In the genomic region with DNA sequence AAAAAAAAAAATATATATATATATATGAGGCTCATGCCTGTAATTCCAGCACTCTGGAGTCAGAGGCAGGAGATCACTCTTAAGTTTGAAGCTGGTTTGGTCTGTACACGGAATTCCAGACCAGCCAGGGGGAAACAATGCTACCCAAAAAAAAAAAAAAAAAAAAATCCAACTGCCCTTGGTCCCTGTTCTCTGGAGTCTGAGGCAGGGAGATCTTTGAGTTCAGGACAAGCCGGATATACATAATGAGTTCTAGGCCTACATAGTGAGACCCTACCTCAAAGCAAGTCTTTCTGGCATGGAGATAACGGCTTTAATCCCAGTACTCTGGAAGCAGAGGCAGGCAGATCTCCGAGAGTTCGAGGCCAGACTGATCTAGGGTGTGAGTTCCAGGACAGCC, we compare ENCODE assay signal across 8 mouse cellular contexts. TPM values are rescaled to one million over a fixed set of nuclear protein-coding genes. Genes with fewer than 3 reads are reported as not detected.
DNase-seq lines count a peak whose midpoint lies in the region; ATAC-seq and TF ChIP-seq lines count a peak whose summit lies in the region.

No protein-coding gene starts in this region.

- H3K4me3 ChIP-seq in kidney, embryonic 14.5 days (ENCODE audit: low read length), result peak overlapping the region; percentile 75
- H3K4me3 ChIP-seq in bone marrow macrophage, adult 2 months (ENCODE audit: insufficient read depth, low read length), result peak overlapping the region; percentile 57
- peak overlapping the region; percentile 70 for H3K4me3 ChIP-seq in hindbrain, embryonic 15.5 days
- peak overlapping the region; percentile 63 for H3K4me3 ChIP-seq in midbrain, embryonic 15.5 days

- DNase-seq in kidney, postnatal 14 days, result no peak
- DNase-seq in layer of hippocampus, adult 8-10 months (ENCODE audit: low spot score in 2 of 2), result no peak
- no peak for DNase-seq in gastrocnemius, adult 8-10 months (ENCODE audit: low spot score in 2 of 2)
- no peak for DNase-seq in right cerebral cortex, postnatal 25 days

- H3K36me3 ChIP-seq in kidney, embryonic 14.5 days (ENCODE audit: control insufficient read depth, insufficient read depth, low read length), result peaks cover 9% of the 10 kb centered on the region
- peaks cover 8% of the 10 kb centered on the region for H3K36me3 ChIP-seq in hindbrain, embryonic 15.5 days
- peaks cover 2% of the 10 kb centered on the region; the same call in 1 of the 2 replicates for H3K36me3 ChIP-seq in midbrain, embryonic 15.5 days (replicated peaks)

- TF ChIP-seq CTCF in bone marrow macrophage, adult 2 months (IDR thresholded peaks at IDR 0.05; ENCODE audit: low read depth, low read length), result no peak

- H3K4me1 ChIP-seq in kidney, embryonic 14.5 days (ENCODE audit: control insufficient read depth, insufficient read depth, low read length), result peaks cover 9% of the 10 kb centered on the region
- H3K4me1 ChIP-seq in bone marrow macrophage, adult 2 months (ENCODE audit: control insufficient read depth, insufficient read depth, low read length), result peaks cover 19% of the 10 kb centered on the region
- peaks cover 19% of the 10 kb centered on the region for H3K4me1 ChIP-seq in hindbrain, embryonic 15.5 days (replicated peaks)
- peaks cover 22% of the 10 kb centered on the region for H3K4me1 ChIP-seq in midbrain, embryonic 15.5 days

- H3K9ac ChIP-seq in kidney, embryonic 14.5 days (ENCODE audit: low read depth, low read length), result no peak overlapping the region
- no peak overlapping the region for H3K9ac ChIP-seq in hindbrain, embryonic 15.5 days
- peak overlapping the region; percentile 61; the same call in 1 of the 2 replicates for H3K9ac ChIP-seq in midbrain, embryonic 15.5 days

- H3K4me2 ChIP-seq in kidney, embryonic 14.5 days (replicated peaks; ENCODE audit: low read depth, low read length), result peak overlapping the region; percentile 57
- H3K4me2 ChIP-seq in hindbrain, embryonic 15.5 days, result peak overlapping the region; percentile 59
- peak overlapping the region; percentile 62 for H3K4me2 ChIP-seq in midbrain, embryonic 15.5 days

- no peak for TF ChIP-seq POLR2A in bone marrow macrophage, adult 2 months (IDR thresholded peaks at IDR 0.05; ENCODE audit: borderline replicate concordance, low read depth, low read length)

- H3K27me3 ChIP-seq in kidney, embryonic 14.5 days (ENCODE audit: control insufficient read depth, insufficient read depth, low read length), result no peaks in the 10 kb centered on the region
- no peaks in the 10 kb centered on the region for H3K27me3 ChIP-seq in hindbrain, embryonic 15.5 days
- H3K27me3 ChIP-seq in midbrain, embryonic 15.5 days (replicated peaks), result no peaks in the 10 kb centered on the region

- ATAC-seq in kidney, embryonic 14.5 days (ENCODE audit: low FRiP score, low TSS enrichment), result no peak; the same call in 1 of the 2 replicates
- ATAC-seq in hindbrain, embryonic 15.5 days (ENCODE audit: low FRiP score, low read depth), result no peak
- no peak for ATAC-seq in midbrain, embryonic 15.5 days (replicated peaks)

- 70% methylated on average over 5 of the region's 5 CpGs for WGBS in kidney, embryonic 14.5 days
- 71% methylated on average over 5 of the region's 5 CpGs for WGBS in hindbrain, embryonic 15.5 days
- WGBS in midbrain, embryonic 15.5 days, result 62% methylated on average over 5 of the region's 5 CpGs

- 0 out of 2 replicates have a peak overlapping the region, but pooled peaks have one; percentile 57 for H3K27ac ChIP-seq in kidney, embryonic 14.5 days (ENCODE audit: low read depth, low read length)
- H3K27ac ChIP-seq in bone marrow macrophage, adult 2 months (ENCODE audit: insufficient read depth, low read depth, low read length), result no peak overlapping the region
- H3K27ac ChIP-seq in hindbrain, embryonic 15.5 days (replicated peaks), result peak overlapping the region; percentile 86
- H3K27ac ChIP-seq in midbrain, embryonic 15.5 days, result peak overlapping the region; percentile 84

- no peaks in the 10 kb centered on the region for H3K9me3 ChIP-seq in kidney, embryonic 14.5 days (ENCODE audit: control insufficient read depth, low read length)
- H3K9me3 ChIP-seq in hindbrain, embryonic 15.5 days, result no peaks in the 10 kb centered on the region
- H3K9me3 ChIP-seq in midbrain, embryonic 15.5 days, result no peaks in the 10 kb centered on the region

RNA-seq across cellular contexts. Expression of a gene that starts 0.4 kb away (rescaled TPM):
- polyA plus RNA-seq in kidney, embryonic 14.5 days (2014; fragmentation: Nextera tagmentation; extraction: Ambion mirVana), result 25.9 and 40.7 TPM in 2 replicates
- 27.7 and 30.8 TPM in 2 replicates for polyA plus RNA-seq in bone marrow macrophage, adult 2 months (2012; ENCODE audit: insufficient read depth, insufficient read length, missing spikeins)
- 71.2 and 78.7 TPM in 2 replicates for polyA plus RNA-seq in hindbrain, embryonic 15.5 days (2015; fragmentation: Nextera tagmentation; extraction: Ambion mirVana)
- polyA plus RNA-seq in midbrain, embryonic 15.5 days (2015; fragmentation: Nextera tagmentation; extraction: Ambion mirVana), result 75.8 and 79.0 TPM in 2 replicates
- total RNA-seq in layer of hippocampus, adult 8-10 months (2022), result 10 to 100 TPM; 41.0 to 50.5 (median 47.0) TPM
- 1 to 10 TPM; 5.3 to 7.3 (median 6.2) TPM for total RNA-seq in gastrocnemius, adult 8-10 months (2022)

RNA-seq across cellular contexts. Expression of a gene that starts 14.9 kb away (rescaled TPM):
- polyA plus RNA-seq in kidney, embryonic 14.5 days (2014; fragmentation: Nextera tagmentation; extraction: Ambion mirVana), result 1.9 and 2.6 TPM in 2 replicates
- 54.3 and 57.5 TPM in 2 replicates for polyA plus RNA-seq in bone marrow macrophage, adult 2 months (2012; ENCODE audit: insufficient read depth, insufficient read length, missing spikeins)
- 2.9 and 3.6 TPM in 2 replicates for polyA plus RNA-seq in hindbrain, embryonic 15.5 days (2015; fragmentation: Nextera tagmentation; extraction: Ambion mirVana)
- 3.0 and 4.3 TPM in 2 replicates for polyA plus RNA-seq in midbrain, embryonic 15.5 days (2015; fragmentation: Nextera tagmentation; extraction: Ambion mirVana)
- total RNA-seq in layer of hippocampus, adult 8-10 months (2022), result 10 to 100 TPM; 19.3 to 25.0 (median 21.7) TPM
- 1 to 10 TPM; 3.3 to 7.4 (median 4.7) TPM for total RNA-seq in gastrocnemius, adult 8-10 months (2022)

RNA-seq across cellular contexts. Expression of a gene that starts 18.8 kb away (rescaled TPM):
- polyA plus RNA-seq in kidney, embryonic 14.5 days (2014; fragmentation: Nextera tagmentation; extraction: Ambion mirVana), result 233 and 273 TPM in 2 replicates
- 300 and 316 TPM in 2 replicates for polyA plus RNA-seq in bone marrow macrophage, adult 2 months (2012; ENCODE audit: insufficient read depth, insufficient read length, missing spikeins)
- 244 and 249 TPM in 2 replicates for polyA plus RNA-seq in hindbrain, embryonic 15.5 days (2015; fragmentation: Nextera tagmentation; extraction: Ambion mirVana)
- polyA plus RNA-seq in midbrain, embryonic 15.5 days (2015; fragmentation: Nextera tagmentation; extraction: Ambion mirVana), result 224 and 232 TPM in 2 replicates
- total RNA-seq in layer of hippocampus, adult 8-10 months (2022), result 100 to 1,000 TPM; 207 to 213 (median 208) TPM
- 10 to 100 TPM; 37.5 to 44.8 (median 44.1) TPM for total RNA-seq in gastrocnemius, adult 8-10 months (2022)

RNA-seq across cellular contexts. Expression of a gene that starts 22.9 kb away (rescaled TPM):
- polyA plus RNA-seq in kidney, embryonic 14.5 days (2014; fragmentation: Nextera tagmentation; extraction: Ambion mirVana), result 0.28 and 1.0 TPM in 2 replicates
- polyA plus RNA-seq in bone marrow macrophage, adult 2 months (2012; ENCODE audit: insufficient read depth, insufficient read length, missing spikeins), result not detected in 2 replicates
- polyA plus RNA-seq in hindbrain, embryonic 15.5 days (2015; fragmentation: Nextera tagmentation; extraction: Ambion mirVana), result not detected in 2 replicates
- 0.20 and 0.27 TPM in 2 replicates for polyA plus RNA-seq in midbrain, embryonic 15.5 days (2015; fragmentation: Nextera tagmentation; extraction: Ambion mirVana)
- under 1 TPM in 3 of 4 experiments, not detected in 1; 0.37 to 0.56 (median 0.55) TPM for total RNA-seq in layer of hippocampus, adult 8-10 months (2022)
- not detected for total RNA-seq in gastrocnemius, adult 8-10 months (2022)

Comparison
In these comparisons a context has a peak if more than half of its experiments do, and no peak if none do; other contexts are left out.
1. RNA of a gene that starts 14.9 kb away (polyA plus RNA-seq): 54.3 to 57.5 TPM in bone marrow macrophage, adult 2 months; 3.0 to 4.3 TPM in midbrain, embryonic 15.5 days, 2.9 to 3.6 TPM in hindbrain, embryonic 15.5 days and 1.9 to 2.6 TPM in kidney, embryonic 14.5 days; every median in the first group is over 10 times any median in the second.
2. Peak in every context shown above with its lines, with median percentiles within 50 percentile points of each other: H3K4me2 ChIP-seq and H3K4me3 ChIP-seq.